Mouse (Mus musculus): Measurements from ENCODE around the gene Ctnnd2. TPM values are rescaled to one million over a fixed set of nuclear protein-coding genes. Genes with fewer than 3 reads are reported as not detected.

The Ctnnd2 gene
- polyA plus RNA-seq, 1 experiment, result 4.6 TPM

- Histone ChIP-seq H3K4me3 (ENCODE audit: control insufficient read depth, insufficient read depth, low read length) (no peak overlapping the region), H3K4me1 (replicated peaks; ENCODE audit: control insufficient read depth, insufficient read depth, low read length) (no peaks in the 10 kb centered on the region), H3K27ac (ENCODE audit: control insufficient read depth, insufficient read depth, low read length) (no peak overlapping the region), H3K27me3 (ENCODE audit: control insufficient read depth, insufficient read depth, low read length) (no peaks in the 10 kb centered on the region), H3K36me3 (ENCODE audit: control insufficient read depth, insufficient read depth, low read length) (no peaks in the 10 kb centered on the region)
- TF ChIP-seq CTCF (IDR thresholded peaks at IDR 0.05; ENCODE audit: borderline replicate concordance, control insufficient read depth, extremely low read depth, insufficient read depth, low read length, poor library complexity) (no peak), POLR2A (IDR thresholded peaks at IDR 0.05; ENCODE audit: control insufficient read depth, extremely low read depth, insufficient read depth, low read length, poor library complexity) (no peak)
- WGBS, result 57% methylated on average over 3 of the region's 3 CpGs
- DNase-seq, result no peak
These were observed 883.8 kb downstream of the Ctnnd2 start for GRCm38 (mm10) chr15:31056145-31056544.

- Histone ChIP-seq H3K4me1 (replicated peaks; ENCODE audit: control insufficient read depth, insufficient read depth, low read length) (no peaks in the 10 kb centered on the region), H3K36me3 (ENCODE audit: control insufficient read depth, insufficient read depth, low read length) (no peaks in the 10 kb centered on the region), H3K27ac (ENCODE audit: control insufficient read depth, insufficient read depth, low read length) (no peak overlapping the region), H3K4me3 (ENCODE audit: control insufficient read depth, insufficient read depth, low read length) (no peak overlapping the region), H3K27me3 (ENCODE audit: control insufficient read depth, insufficient read depth, low read length) (no peaks in the 10 kb centered on the region)
- TF ChIP-seq POLR2A (IDR thresholded peaks at IDR 0.05; ENCODE audit: control insufficient read depth, extremely low read depth, insufficient read depth, low read length, poor library complexity) (no peak), CTCF (IDR thresholded peaks at IDR 0.05; ENCODE audit: borderline replicate concordance, control insufficient read depth, extremely low read depth, insufficient read depth, low read length, poor library complexity) (no peak)
- WGBS, result 92% methylated on average over 6 of the region's 6 CpGs
- DNase-seq, result no peak
These were observed 885.9 kb downstream of the Ctnnd2 start for GRCm38 (mm10) chr15:31058315-31058714.

- WGBS, result 77% methylated on average over 3 of the region's 3 CpGs
- Histone ChIP-seq H3K27me3 (ENCODE audit: control insufficient read depth, insufficient read depth, low read length) (no peaks in the 10 kb centered on the region), H3K4me3 (ENCODE audit: control insufficient read depth, insufficient read depth, low read length) (no peak overlapping the region), H3K27ac (ENCODE audit: control insufficient read depth, insufficient read depth, low read length) (no peak overlapping the region), H3K4me1 (replicated peaks; ENCODE audit: control insufficient read depth, insufficient read depth, low read length) (no peaks in the 10 kb centered on the region), H3K36me3 (ENCODE audit: control insufficient read depth, insufficient read depth, low read length) (no peaks in the 10 kb centered on the region)
- TF ChIP-seq CTCF (IDR thresholded peaks at IDR 0.05; ENCODE audit: borderline replicate concordance, control insufficient read depth, extremely low read depth, insufficient read depth, low read length, poor library complexity) (no peak), POLR2A (IDR thresholded peaks at IDR 0.05; ENCODE audit: control insufficient read depth, extremely low read depth, insufficient read depth, low read length, poor library complexity) (no peak)
- DNase-seq, result no peak
These were observed 891.3 kb downstream of the Ctnnd2 start for GRCm38 (mm10) chr15:31063734-31064133.

GRCm38 (mm10) chr15:31068127-31068526 is 895.7 kb downstream of the Ctnnd2 start:
- no peaks in the 10 kb centered on the region for H3K4me1 ChIP-seq (replicated peaks; ENCODE audit: control insufficient read depth, insufficient read depth, low read length)
- no peak overlapping the region for H3K27ac ChIP-seq (ENCODE audit: control insufficient read depth, insufficient read depth, low read length)
- H3K4me3 ChIP-seq (ENCODE audit: control insufficient read depth, insufficient read depth, low read length), result no peak overlapping the region
- H3K27me3 ChIP-seq (ENCODE audit: control insufficient read depth, insufficient read depth, low read length), result no peaks in the 10 kb centered on the region
- WGBS, result 84% methylated on average over 2 of the region's 2 CpGs
- no peaks in the 10 kb centered on the region for H3K36me3 ChIP-seq (ENCODE audit: control insufficient read depth, insufficient read depth, low read length)
- TF ChIP-seq POLR2A (IDR thresholded peaks at IDR 0.05; ENCODE audit: control insufficient read depth, extremely low read depth, insufficient read depth, low read length, poor library complexity) (no peak), CTCF (IDR thresholded peaks at IDR 0.05; ENCODE audit: borderline replicate concordance, control insufficient read depth, extremely low read depth, insufficient read depth, low read length, poor library complexity) (no peak)
- no peak for DNase-seq

GRCm38 (mm10) chr15:31070311-31070710 is 897.9 kb downstream of the Ctnnd2 start:
- 92% methylated on average over 5 of the region's 5 CpGs for WGBS
- no peaks in the 10 kb centered on the region for H3K27me3 ChIP-seq (ENCODE audit: control insufficient read depth, insufficient read depth, low read length)

More at GRCm38 (mm10) chr15:31070311-31070710, 897.9 kb downstream of the Ctnnd2 start:
- no peak for DNase-seq
- no peaks in the 10 kb centered on the region for H3K36me3 ChIP-seq (ENCODE audit: control insufficient read depth, insufficient read depth, low read length)
- no peak overlapping the region for H3K4me3 ChIP-seq (ENCODE audit: control insufficient read depth, insufficient read depth, low read length)
- TF ChIP-seq POLR2A (IDR thresholded peaks at IDR 0.05; ENCODE audit: control insufficient read depth, extremely low read depth, insufficient read depth, low read length, poor library complexity), result no peak
- H3K27ac ChIP-seq (ENCODE audit: control insufficient read depth, insufficient read depth, low read length), result no peak overlapping the region
- H3K4me1 ChIP-seq (replicated peaks; ENCODE audit: control insufficient read depth, insufficient read depth, low read length), result no peaks in the 10 kb centered on the region
